Mouse (Mus musculus) liver, embryonic 14.5 days (tissue): ENCODE results near the gene Tfpi2. TPM values are rescaled to one million over a fixed set of nuclear protein-coding genes. Genes with fewer than 3 reads are reported as not detected.

Experiments used
- ATAC-seq: fragments of 200-750 bp; cut with Nextera tagmentation; 2 replicates; pipeline ENCODE4 v1.8.0; 2017; ENCODE audit warnings: moderate number of reproducible peaks, mild to moderate bottlenecking, moderate library complexity; ENCODE audit not compliant: insufficient read depth
- DNase-seq, 3 experiments: peaks; one replicate each; pipeline ENCODE4 v3.0.0-alpha.2; 2012 to 2013; ENCODE audit warnings: low read depth in 3 of 3, low spot score in 3 of 3
- H3K27ac ChIP-seq: fragments of 300-500 bp; sonication (generic); 2 replicates; pipeline ENCODE4 v1.5.1; 2014; ENCODE audit warnings: moderate library complexity, mild to moderate bottlenecking, control low read depth, inconsistent platforms
- H3K27me3 ChIP-seq: fragments of 300-500 bp; sonication (generic); 2 replicates; pipeline ENCODE4 v1.6.1; 2014; ENCODE audit warnings: mild to moderate bottlenecking, low read length, moderate library complexity; ENCODE audit not compliant: control insufficient read depth, insufficient read depth
- H3K36me3 ChIP-seq: fragments of 300-500 bp; sonication (generic); replicated peaks from 2 replicates; pipeline ENCODE4 v1.6.1; 2014; ENCODE audit warnings: low read depth; ENCODE audit not compliant: control insufficient read depth, insufficient read depth
- H3K4me1 ChIP-seq, 2 experiments: fragments of 200-500 bp in 1 of 2; fragments of 300-500 bp in 1 of 2; sonication (generic) in 1 of 2; replicated peaks; 2 replicates each; pipeline ENCODE4 v1.6.1; 2012 to 2014; ENCODE audit warnings: antibody characterized with exemption in 1 of 2, inconsistent platforms in 1 of 2, low read length in 1 of 2; ENCODE audit not compliant: control insufficient read depth in 2 of 2, insufficient read depth in 2 of 2
- H3K4me2 ChIP-seq: fragments of 300-500 bp; sonication (generic); 2 replicates; pipeline ENCODE4 v1.6.1; 2014; ENCODE audit warnings: low read depth, mild to moderate bottlenecking, control low read depth, moderate library complexity
- H3K4me3 ChIP-seq, 2 experiments: fragments of 200-500 bp in 1 of 2; fragments of 300-500 bp in 1 of 2; sonication (generic) in 1 of 2; 2 replicates each; pipeline ENCODE4 v1.5.1; 2012 to 2014; ENCODE audit warnings: low read depth in 2 of 2, low read length in 2 of 2, mild to moderate bottlenecking in 2 of 2, control low read depth in 1 of 2, inconsistent platforms in 1 of 2, moderate library complexity in 1 of 2; ENCODE audit not compliant: insufficient read depth in 1 of 2
- H3K9ac ChIP-seq: fragments of 300-500 bp; sonication (generic); replicated peaks from 2 replicates; pipeline ENCODE4 v1.6.1; 2014; ENCODE audit warnings: mild to moderate bottlenecking, control low read depth, moderate library complexity
- H3K9me3 ChIP-seq: fragments of 300-500 bp; sonication (generic); 2 replicates; pipeline ENCODE4 v1.6.1; 2016; ENCODE audit warnings: low read length, mixed read lengths; ENCODE audit not compliant: control insufficient read depth
- CTCF ChIP-seq: IDR thresholded peaks from 2 replicates; pipeline ENCODE4 v1.5.1; 2016; ENCODE audit warnings: antibody characterized with exemption, low read depth, control low read depth
- EP300 ChIP-seq: IDR thresholded peaks from 2 replicates; pipeline ENCODE4 v1.6.1; 2016; ENCODE audit warnings: antibody characterized with exemption, low read depth
- WGBS: fragments of 180-500 bp; shearing (Covaris S2); extraction: QIAGEN DNeasy Blood & Tissue Kit; methylation state at CpG from one replicate; pipeline ENCODE4 v1.1.7; 2014; ENCODE audit not compliant: insufficient replicate concordance; 5-methylcytosine and 5-hydroxymethylcytosine counted together
- polyA plus RNA-seq, 2 experiments: library from polyadenylated mRNA; depleted of rRNA in 1 of 2; stranded (reverse) in 1 of 2; unstranded in 1 of 2; fragments of >200 nt; fragmentation: Nextera tagmentation in 1 of 2; extraction: Ambion mirVana in 1 of 2; gene quantifications; 2 replicates each; pipeline versions ENCODE4 v1.2.1 to v1.2.3; 2012 to 2014

The Tfpi2 gene
- polyA plus RNA-seq, 2 experiments = 19.3 to 19.9 TPM

- ATAC-seq = no peak
- TF ChIP-seq CTCF = no peak
- no peak for TF ChIP-seq EP300
- Histone ChIP-seq H3K4me2 (no peak overlapping the region), H3K4me1 (peaks cover 0 to 5% of the 10 kb centered on the region in 2 experiments; a peak in 1 of 4 replicates), H3K27ac (no peak overlapping the region), H3K4me3 (no peak overlapping the region), H3K9me3 (no peaks in the 10 kb centered on the region), H3K27me3 (no peaks in the 10 kb centered on the region), H3K36me3 (no peaks in the 10 kb centered on the region), H3K9ac (no peak overlapping the region)
- 64% methylated on average over 6 of the region's 6 CpGs for whole genome bisulfite sequencing
- no peak for DNase-seq
Observed at GRCm38 (mm10) chr6:3999296-3999695, 10.6 kb upstream of the Tfpi2 start.

- no peak overlapping the region for H3K4me3 ChIP-seq
- H3K9ac ChIP-seq = no peak overlapping the region
- no peak for DNase-seq
- no peak overlapping the region for H3K4me2 ChIP-seq
- no peaks in the 10 kb centered on the region for H3K36me3 ChIP-seq
- no peaks in the 10 kb centered on the region for H3K9me3 ChIP-seq
- no peak overlapping the region for H3K27ac ChIP-seq
- peaks cover 0 to 5% of the 10 kb centered on the region in 2 experiments; a peak in 1 of 4 replicates for H3K4me1 ChIP-seq
- ATAC-seq = no peak
- H3K27me3 ChIP-seq = no peaks in the 10 kb centered on the region
- no peak for TF ChIP-seq CTCF
- TF ChIP-seq EP300 = no peak
- 47% methylated on average over 4 of the region's 4 CpGs for WGBS
Observed at GRCm38 (mm10) chr6:3998089-3998488, 9.4 kb upstream of the Tfpi2 start.

GRCm38 (mm10) chr6:3993492-3993891 is 4.8 kb upstream of the Tfpi2 start, which contains the start of gene Gngt1:
Gngt1 (plus strand) TSS chr6:3993792.
- no peak for DNase-seq
- no peak within 1 kb of the TSS for H3K4me2 ChIP-seq
- H3K27ac ChIP-seq = no peak within 1 kb of the TSS

GRCm38 (mm10) chr6:3982661-3983284 is 5.9 kb downstream of the Tfpi2 start:
- no peaks in the 10 kb centered on the region for H3K36me3 ChIP-seq
- no peaks in the 10 kb centered on the region for H3K4me1 ChIP-seq
- no peaks in the 10 kb centered on the region for H3K9me3 ChIP-seq
- DNase-seq = no peak
- WGBS = 62% methylated on average over 5 of the region's 5 CpGs
- no peaks in the 10 kb centered on the region for H3K27me3 ChIP-seq
- no peak for ATAC-seq
- H3K4me3 ChIP-seq = no peak overlapping the region
- no peak overlapping the region for H3K27ac ChIP-seq
- no peak overlapping the region for H3K9ac ChIP-seq
- TF ChIP-seq EP300 = no peak
- TF ChIP-seq CTCF = no peak
- no peak overlapping the region for H3K4me2 ChIP-seq

More at GRCm38 (mm10) chr6:3993492-3993891, 4.8 kb upstream of the Tfpi2 start, which contains the start of gene Gngt1:
- Histone ChIP-seq H3K36me3 (no peaks in the 10 kb centered on the region), H3K4me3 (no peak within 1 kb of the TSS), H3K9ac (no peak within 1 kb of the TSS), H3K9me3 (no peaks in the 10 kb centered on the region), H3K4me1 (0 out of 4 replicates have a peak, but pooled peaks cover 0 to 2% of the 10 kb centered on the region in 2 experiments), H3K27me3 (no peaks in the 10 kb centered on the region)
- no peak for ATAC-seq
- WGBS = 70% methylated on average over 6 of the region's 6 CpGs
- no peak for TF ChIP-seq CTCF
- no peak for TF ChIP-seq EP300

- Histone ChIP-seq H3K27ac (no peak overlapping the region), H3K9ac (no peak overlapping the region), H3K27me3 (no peaks in the 10 kb centered on the region), H3K9me3 (no peaks in the 10 kb centered on the region), H3K4me3 (no peak overlapping the region), H3K4me2 (no peak overlapping the region), H3K36me3 (no peaks in the 10 kb centered on the region), H3K4me1 (no peaks in the 10 kb centered on the region)
- 31% methylated on average over 1 of the region's 1 CpGs for WGBS
- no peak for ATAC-seq
- no peak for TF ChIP-seq CTCF
- TF ChIP-seq EP300 = no peak
- DNase-seq = no peak
Observed at GRCm38 (mm10) chr6:3973679-3974078, 15.0 kb downstream of the Tfpi2 start.
